Mouse (Mus musculus) hindbrain, embryonic 12.5 days (tissue): ENCODE data around the gene Olfr96. TPM values are rescaled to one million over a fixed set of nuclear protein-coding genes. Genes with fewer than 3 reads are reported as not detected.
A peak's percentile ranks its signal among the peaks of the same experiment; 100 is the strongest.
"Not testable (repeated sequence)": the region's sequence is repeated elsewhere in the genome, so short reads cannot be mapped to it uniquely, and the experiment has no call there.

Source experiments
- ATAC-seq: fragments of 200-750 bp; cut with Nextera tagmentation; 2 replicates; pipeline ENCODE4 v1.8.0; 2017; ENCODE audit warnings: moderate TSS enrichment; ENCODE audit not compliant: low FRiP score
- H3K27ac ChIP-seq: fragments of 300-500 bp; sonication (generic); 2 replicates; pipeline ENCODE4 v1.5.1; 2016; ENCODE audit warnings: mild to moderate bottlenecking
- H3K27me3 ChIP-seq: fragments of 300-500 bp; sonication (generic); 2 replicates; pipeline ENCODE4 v1.6.1; 2016; ENCODE audit warnings: mild to moderate bottlenecking
- H3K36me3 ChIP-seq: fragments of 300-500 bp; sonication (generic); 2 replicates; pipeline ENCODE4 v1.6.1; 2016; ENCODE audit warnings: mild to moderate bottlenecking
- H3K4me1 ChIP-seq: fragments of 300-500 bp; sonication (generic); 2 replicates; pipeline ENCODE4 v1.6.1; 2016
- H3K4me2 ChIP-seq: fragments of 300-500 bp; sonication (generic); replicated peaks from 2 replicates; pipeline ENCODE4 v1.6.1; 2016; ENCODE audit warnings: mild to moderate bottlenecking
- H3K4me3 ChIP-seq: fragments of 300-500 bp; sonication (generic); 2 replicates; pipeline ENCODE4 v1.5.1; 2016; ENCODE audit warnings: mild to moderate bottlenecking
- H3K9ac ChIP-seq: fragments of 300-500 bp; sonication (generic); 2 replicates; pipeline ENCODE4 v1.6.1; 2016; ENCODE audit warnings: mild to moderate bottlenecking, moderate library complexity
- H3K9me3 ChIP-seq: fragments of 300-500 bp; sonication (generic); replicated peaks from 2 replicates; pipeline ENCODE4 v1.6.1; 2016; ENCODE audit warnings: mild to moderate bottlenecking
- WGBS: fragments of 180-500 bp; shearing (Covaris S2); methylation state at CpG from one replicate; pipeline ENCODE4 v1.1.7; 2016; 5-methylcytosine and 5-hydroxymethylcytosine counted together
- polyA plus RNA-seq: library from polyadenylated mRNA; unstranded; fragments of >200 nt; fragmentation: Nextera tagmentation; extraction: Ambion mirVana; gene quantifications from 2 replicates; pipeline ENCODE4 v1.2.1, GENCODE M21; 2016

The Olfr96 gene
- polyA plus RNA-seq, 1 experiment from 2014 or later, result not detected

DNA sequence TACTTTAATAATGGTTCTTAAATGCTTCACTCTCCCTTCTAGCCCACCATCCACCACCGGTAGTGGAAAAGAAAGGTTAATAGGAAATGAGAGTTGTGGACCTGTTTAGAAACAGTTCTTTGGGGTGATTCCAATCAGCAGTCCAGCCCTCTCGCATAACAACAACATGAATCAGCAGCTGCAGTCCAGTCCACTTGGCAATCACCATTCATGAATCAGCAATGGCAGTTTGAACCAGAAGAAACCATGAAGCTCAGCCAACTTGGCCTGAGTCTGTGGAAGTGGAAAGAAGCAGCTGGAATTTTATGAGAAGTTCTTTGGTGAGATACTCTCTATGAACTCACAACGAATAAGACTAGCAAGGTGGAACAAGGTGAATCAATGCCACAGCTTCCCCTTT is 1.5 kb upstream of the Olfr96 start:
- 92% methylated on average over 3 of the region's 3 CpGs for WGBS
- Histone ChIP-seq H3K4me1 (no peaks in the 10 kb centered on the region), H3K36me3 (no peaks in the 10 kb centered on the region), H3K4me2 (no peak overlapping the region), H3K27ac (no peak overlapping the region), H3K27me3 (no peaks in the 10 kb centered on the region), H3K9ac (no peak overlapping the region), H3K4me3 (no peak overlapping the region), H3K9me3 (no peaks in the 10 kb centered on the region)
- no peak for ATAC-seq

DNA sequence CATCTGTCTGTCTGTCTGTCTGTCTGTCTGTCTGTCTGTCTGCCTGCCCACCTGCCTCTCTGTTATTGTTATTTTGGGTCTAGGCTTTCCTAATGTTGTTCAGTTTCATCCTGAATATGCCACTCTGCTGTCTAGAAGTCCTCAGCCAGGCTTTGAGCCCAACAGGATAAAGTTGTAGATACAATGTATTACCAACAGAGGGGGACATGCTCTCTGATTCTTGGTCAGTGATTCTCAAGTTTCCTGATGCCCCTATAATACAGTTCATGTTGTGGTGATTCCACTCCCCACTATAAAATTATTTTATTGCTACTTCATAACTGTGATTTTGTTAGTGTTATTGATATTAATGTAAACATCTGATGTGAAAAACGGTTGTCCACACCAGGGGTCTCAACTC is 1.9 kb downstream of the Olfr96 start:
- 33% methylated on average over 1 of the region's 1 CpGs for WGBS
- Histone ChIP-seq H3K27me3 (no peaks in the 10 kb centered on the region), H3K4me2 (no peak overlapping the region), H3K27ac (no peak overlapping the region), H3K36me3 (no peaks in the 10 kb centered on the region), H3K4me3 (no peak overlapping the region), H3K9me3 (no peaks in the 10 kb centered on the region), H3K4me1 (no peaks in the 10 kb centered on the region), H3K9ac (no peak overlapping the region)
- ATAC-seq, result no peak

DNA sequence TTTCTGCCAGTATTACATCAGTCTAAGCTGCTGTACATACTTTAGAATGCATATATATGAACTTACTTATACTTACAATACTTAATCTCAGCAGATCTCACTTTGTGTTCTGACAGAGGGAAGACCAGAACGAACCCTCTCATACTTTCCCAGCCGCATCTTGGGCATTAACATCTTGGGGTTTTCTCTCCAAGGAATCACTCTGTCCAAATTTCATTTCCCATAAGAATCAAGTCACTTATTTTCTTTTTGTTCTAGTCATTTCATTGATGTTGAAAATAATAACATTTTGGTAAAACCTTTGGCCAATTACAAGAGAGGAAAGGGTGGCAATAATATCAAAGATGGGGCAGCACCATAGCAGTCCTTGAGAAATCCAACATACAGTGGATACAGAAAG is 17.3 kb downstream of the Olfr96 start, which contains the start of gene Olfr97:
Gene Olfr97, minus strand, starts transcription at position 101 of the 400 bp plus-strand sequence.
- not testable (repeated sequence) for H3K27ac ChIP-seq, H3K9ac ChIP-seq, H3K4me2 ChIP-seq, H3K36me3 ChIP-seq, H3K4me1 ChIP-seq, H3K9me3 ChIP-seq, H3K27me3 ChIP-seq, ATAC-seq, H3K4me3 ChIP-seq
- WGBS, result 92% methylated on average over 2 of the region's 2 CpGs

DNA sequence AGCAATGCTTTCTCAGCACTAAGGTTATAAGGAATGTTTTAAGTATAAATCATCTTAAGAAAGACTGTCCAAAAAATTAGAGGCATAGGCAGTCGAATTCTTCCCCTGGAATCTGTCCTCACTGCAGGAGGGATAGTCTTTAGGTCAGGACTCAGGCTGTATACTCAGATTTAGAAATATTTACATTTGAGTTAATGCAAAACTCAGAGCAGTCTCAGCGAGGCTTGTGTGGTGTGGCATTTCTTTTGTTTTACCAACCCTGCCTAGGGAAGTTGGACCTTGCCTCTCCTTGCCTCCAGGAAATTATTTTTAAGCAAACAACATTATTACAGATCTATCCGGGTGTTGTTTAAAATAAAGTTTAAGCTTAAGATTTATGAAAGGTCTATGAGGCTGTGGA is 22.3 kb downstream of the Olfr96 start:
- 56% methylated on average over 3 of the region's 3 CpGs for WGBS

DNA sequence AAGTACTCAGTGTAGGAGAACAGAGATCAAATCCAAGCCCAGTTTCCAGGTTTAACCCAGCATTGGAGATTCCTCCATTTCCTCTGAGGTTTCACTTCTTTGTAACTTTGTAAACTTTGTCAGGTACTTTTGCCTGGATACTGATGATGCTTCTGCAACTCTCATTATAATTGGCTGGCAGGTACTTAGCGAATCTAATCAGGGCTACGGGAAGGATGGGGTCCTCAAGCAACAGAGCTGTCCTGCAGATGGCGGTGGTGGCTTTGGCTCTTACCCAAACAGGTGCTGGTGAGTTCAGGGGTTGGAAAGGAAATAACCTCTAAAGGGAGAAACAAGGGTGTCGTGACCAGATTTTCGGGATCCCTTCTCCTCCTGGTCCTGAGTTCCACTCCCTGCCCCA is 26.8 kb downstream of the Olfr96 start:
- H3K9me3 ChIP-seq, result no peaks in the 10 kb centered on the region
- no peak for ATAC-seq
- no peaks in the 10 kb centered on the region for H3K27me3 ChIP-seq
- no peak overlapping the region for H3K9ac ChIP-seq
- H3K4me2 ChIP-seq, result no peak overlapping the region
- H3K4me1 ChIP-seq, result no peaks in the 10 kb centered on the region
- 43% methylated on average over 5 of the region's 5 CpGs for WGBS
- H3K4me3 ChIP-seq, result no peak overlapping the region
- no peak overlapping the region for H3K27ac ChIP-seq
- no peaks in the 10 kb centered on the region for H3K36me3 ChIP-seq

More for the DNA sequence above, 22.3 kb downstream of the Olfr96 start:
- Histone ChIP-seq H3K27ac (no peak overlapping the region), H3K4me3 (no peak overlapping the region), H3K9ac (no peak overlapping the region), H3K4me1 (no peaks in the 10 kb centered on the region), H3K36me3 (no peaks in the 10 kb centered on the region), H3K4me2 (no peak overlapping the region), H3K9me3 (no peaks in the 10 kb centered on the region; the same call in 1 of the 2 replicates), H3K27me3 (no peaks in the 10 kb centered on the region)
- ATAC-seq, result no peak

DNA sequence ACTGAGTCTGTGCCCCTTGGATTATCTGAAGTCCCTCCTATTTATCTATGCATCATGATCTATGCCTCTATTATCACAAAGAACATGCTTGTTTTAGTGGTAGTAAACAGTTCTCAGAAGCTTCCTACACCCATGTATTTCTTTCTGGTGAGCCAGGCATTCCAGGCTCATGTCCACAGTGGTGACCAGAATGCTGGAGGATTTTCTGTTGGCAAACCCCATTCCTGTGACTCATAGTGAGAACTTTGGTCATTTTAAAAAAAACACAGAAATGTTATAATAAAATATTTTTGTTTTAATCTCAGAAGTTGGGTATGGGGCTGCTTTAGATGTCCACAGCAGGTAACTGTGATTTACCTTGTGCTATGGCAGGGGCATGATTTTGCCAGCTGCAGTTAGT is 29.5 kb downstream of the Olfr96 start:
- no peak for ATAC-seq
- Histone ChIP-seq H3K9me3 (no peaks in the 10 kb centered on the region), H3K4me1 (no peaks in the 10 kb centered on the region), H3K27me3 (no peaks in the 10 kb centered on the region), H3K27ac (no peak overlapping the region), H3K9ac (no peak overlapping the region), H3K36me3 (no peaks in the 10 kb centered on the region), H3K4me2 (no peak overlapping the region), H3K4me3 (no peak overlapping the region)

DNA sequence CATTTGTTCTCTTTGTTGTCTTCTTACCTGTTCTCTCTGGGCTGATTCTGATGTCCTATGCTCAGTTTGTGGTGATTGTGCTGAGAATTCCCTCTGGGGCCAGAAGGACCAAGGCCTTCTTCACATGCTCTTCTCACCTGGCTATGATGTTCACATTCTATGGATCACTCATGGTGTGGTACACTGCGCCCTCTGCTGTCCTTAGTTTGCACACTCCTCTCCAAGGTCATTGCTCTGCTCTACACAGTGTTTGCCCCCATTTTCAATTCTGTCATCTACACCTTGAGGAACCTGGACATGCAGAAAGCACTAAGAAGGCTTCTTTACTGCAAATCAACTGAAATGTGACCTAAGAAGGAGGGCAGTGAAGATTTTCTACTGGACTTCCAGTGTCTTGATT is 30.6 kb downstream of the Olfr96 start:
- WGBS, result 15% methylated on average over 1 of the region's 1 CpGs
- no peak for ATAC-seq
- no peak overlapping the region for H3K27ac ChIP-seq

DNA sequence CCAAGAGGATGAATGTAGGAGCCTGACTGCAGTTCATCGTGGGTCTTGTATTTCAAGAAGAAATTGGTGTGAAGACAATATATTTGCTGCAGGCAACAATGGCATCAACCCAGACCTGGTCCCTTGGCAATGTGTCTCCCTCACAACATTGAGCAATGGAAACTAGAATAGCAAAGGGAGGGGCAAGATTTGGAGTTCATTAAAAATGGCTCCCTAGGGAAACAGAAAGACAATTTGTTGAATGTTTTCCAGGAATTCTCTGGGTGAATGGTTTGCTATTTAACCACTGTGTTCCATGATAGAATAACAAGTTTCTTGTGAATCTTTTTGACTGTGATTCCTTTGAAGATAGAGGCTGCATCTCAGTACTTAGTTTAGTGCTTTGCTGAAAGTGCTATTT is 43.7 kb downstream of the Olfr96 start, which contains the start of gene Olfr98:
Gene Olfr98, minus strand, starts transcription at position 124 of the 400 bp plus-strand sequence.
- no peak for ATAC-seq
- no peaks in the 10 kb centered on the region for H3K4me1 ChIP-seq
- no peaks in the 10 kb centered on the region for H3K36me3 ChIP-seq
- no peak within 1 kb of the TSS for H3K4me2 ChIP-seq
- no peaks in the 10 kb centered on the region for H3K9me3 ChIP-seq
- 90% methylated on average over 1 of the region's 1 CpGs for WGBS
- H3K27ac ChIP-seq, result no peak within 1 kb of the TSS
- no peak within 1 kb of the TSS for H3K4me3 ChIP-seq
- H3K27me3 ChIP-seq, result no peaks in the 10 kb centered on the region
- H3K9ac ChIP-seq, result no peak within 1 kb of the TSS

More for the DNA sequence above, 30.6 kb downstream of the Olfr96 start:
- no peak overlapping the region for H3K4me2 ChIP-seq
- H3K36me3 ChIP-seq, result no peaks in the 10 kb centered on the region
- H3K4me3 ChIP-seq, result no peak overlapping the region
- H3K27me3 ChIP-seq, result no peaks in the 10 kb centered on the region
- H3K9me3 ChIP-seq, result no peaks in the 10 kb centered on the region
- no peaks in the 10 kb centered on the region for H3K4me1 ChIP-seq
- H3K9ac ChIP-seq, result no peak overlapping the region

DNA sequence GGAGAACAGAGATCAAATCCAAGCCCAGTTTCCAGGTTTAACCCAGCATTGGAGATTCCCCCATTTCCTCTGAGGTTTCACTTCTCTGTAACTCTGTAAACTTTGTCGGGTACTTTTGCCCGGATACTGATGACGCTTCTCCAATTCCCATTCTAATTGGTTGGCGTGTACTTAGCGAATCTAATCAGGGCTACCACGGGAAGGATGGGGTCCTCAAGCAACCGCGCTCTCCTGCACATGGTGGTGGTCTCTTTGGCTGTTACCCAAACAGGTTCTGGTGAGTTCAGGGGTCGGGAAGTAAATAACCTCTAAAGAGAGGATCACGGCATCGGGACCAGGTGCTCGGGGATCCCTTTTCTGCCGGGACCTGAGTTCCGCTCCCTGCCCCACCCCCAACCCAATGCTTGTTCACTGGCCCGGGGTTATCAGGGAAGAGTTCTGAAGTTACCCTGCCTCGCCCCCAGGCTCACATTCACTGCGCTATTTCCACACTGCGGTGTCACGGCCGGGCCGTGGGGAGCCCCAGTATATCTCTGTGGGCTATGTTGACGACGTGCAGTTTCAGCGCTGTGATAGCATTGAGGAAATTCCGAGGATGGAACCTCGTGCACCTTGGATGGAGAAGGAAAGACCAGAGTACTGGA is 50.2 kb downstream of the Olfr96 start, which contains the start of gene H2-M3:
Gene H2-M3, plus strand, starts transcription at position 163 of the 644 bp plus-strand sequence.
- no peaks in the 10 kb centered on the region for H3K4me1 ChIP-seq
- H3K4me3 ChIP-seq, result peak within 1 kb of the TSS; percentile 45
- no peaks in the 10 kb centered on the region for H3K36me3 ChIP-seq
- H3K27ac ChIP-seq, result no peak within 1 kb of the TSS
- no peak within 1 kb of the TSS; the same call in 1 of the 2 replicates for H3K9ac ChIP-seq
- H3K27me3 ChIP-seq, result 0 out of 2 replicates have a peak, but pooled peaks cover 5% of the 10 kb centered on the region
- ATAC-seq, result peak; percentile 97
- WGBS, result 5% methylated on average over 26 of the region's 26 CpGs
- no peaks in the 10 kb centered on the region for H3K9me3 ChIP-seq
- peak within 1 kb of the TSS; percentile 94 for H3K4me2 ChIP-seq

DNA sequence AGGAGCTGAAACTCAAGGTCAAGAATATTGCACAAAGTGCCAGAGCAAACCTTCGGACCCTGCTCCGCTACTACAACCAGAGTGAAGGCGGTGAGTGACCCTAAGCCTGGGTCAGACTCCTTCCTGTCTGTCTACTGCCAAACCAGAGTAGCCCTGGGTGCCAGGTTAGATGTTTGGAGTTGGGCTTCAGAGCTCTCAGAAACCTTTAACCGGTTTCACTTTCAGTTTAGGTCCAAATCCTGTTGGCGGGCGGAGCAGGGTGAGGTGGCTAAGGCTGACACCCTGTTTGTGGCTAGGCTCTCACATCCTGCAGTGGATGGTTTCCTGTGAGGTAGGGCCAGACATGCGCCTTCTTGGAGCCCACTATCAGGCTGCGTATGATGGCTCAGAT is 50.8 kb downstream of the Olfr96 start:
- H3K4me2 ChIP-seq, result peak overlapping the region; percentile 94

DNA sequence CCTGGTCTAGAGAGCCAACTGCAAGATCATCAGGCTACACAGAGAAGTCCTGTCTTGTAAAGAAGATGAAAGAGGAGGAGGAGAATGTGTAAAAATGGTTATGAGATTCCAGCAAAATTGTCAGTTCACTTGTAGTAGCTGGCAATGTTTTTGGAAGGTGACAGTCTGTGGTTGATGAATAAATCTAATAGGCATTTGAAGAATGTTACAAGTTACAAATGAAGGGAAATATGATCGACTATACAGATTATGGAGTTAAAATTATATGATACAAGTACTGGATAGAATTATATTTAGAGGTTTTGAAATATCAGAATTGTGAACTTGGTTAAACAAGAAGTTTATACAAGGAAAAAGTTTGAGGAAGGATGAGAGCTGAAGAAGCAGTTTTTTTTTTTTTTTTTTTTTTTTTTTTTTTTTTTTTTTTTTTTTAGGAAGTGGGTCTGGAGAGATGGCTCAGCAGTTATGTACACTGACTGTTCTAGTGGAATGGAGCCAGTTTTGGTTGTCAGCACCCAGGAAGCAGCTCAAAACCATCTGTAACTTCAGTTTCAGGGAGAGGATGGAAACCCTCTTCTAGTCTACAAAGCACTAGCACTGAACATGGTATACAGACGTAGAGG is 55.8 kb downstream of the Olfr96 start:
- no peaks in the 10 kb centered on the region for H3K36me3 ChIP-seq
- H3K27me3 ChIP-seq, result 0 out of 2 replicates have a peak, but pooled peaks cover 4% of the 10 kb centered on the region
- no peak overlapping the region for H3K27ac ChIP-seq
- no peaks in the 10 kb centered on the region for H3K9me3 ChIP-seq
- no peak overlapping the region for H3K4me2 ChIP-seq
- no peak overlapping the region for H3K9ac ChIP-seq
- H3K4me3 ChIP-seq, result no peak overlapping the region
- no peak for ATAC-seq
- WGBS, result 85% methylated on average over 2 of the region's 2 CpGs
- no peaks in the 10 kb centered on the region for H3K4me1 ChIP-seq

More for the DNA sequence above, 50.8 kb downstream of the Olfr96 start:
- Histone ChIP-seq H3K36me3 (no peaks in the 10 kb centered on the region), H3K4me3 (peak overlapping the region; percentile 45), H3K9me3 (no peaks in the 10 kb centered on the region), H3K9ac (no peak overlapping the region), H3K27ac (no peak overlapping the region), H3K4me1 (no peaks in the 10 kb centered on the region), H3K27me3 (0 out of 2 replicates have a peak, but pooled peaks cover 5% of the 10 kb centered on the region)
- WGBS, result 69% methylated on average over 8 of the region's 8 CpGs
- ATAC-seq, result peak; percentile 20
